Mouse (Mus musculus) neural tube, embryonic 12.5 days (tissue): ENCODE data around the gene Pnkd. TPM values are rescaled to one million over a fixed set of nuclear protein-coding genes. Genes with fewer than 3 reads are reported as not detected.
A peak's percentile ranks its signal among the peaks of the same experiment; 100 is the strongest.
"Not testable (repeated sequence)": the region's sequence is repeated elsewhere in the genome, so short reads cannot be mapped to it uniquely, and the experiment has no call there.

Experiments
- ATAC-seq: fragments of 200-750 bp; cut with Nextera tagmentation; 2 replicates; pipeline ENCODE4 v1.8.0; 2017; ENCODE audit warnings: low read depth, mild to moderate bottlenecking, moderate TSS enrichment, moderate library complexity; ENCODE audit not compliant: low FRiP score
- H3K27ac ChIP-seq: fragments of 300-500 bp; sonication (generic); 2 replicates; pipeline ENCODE4 v1.5.1; 2016
- H3K27me3 ChIP-seq: fragments of 300-500 bp; sonication (generic); replicated peaks from 2 replicates; pipeline ENCODE4 v1.6.1; 2016; ENCODE audit warnings: mild to moderate bottlenecking
- H3K36me3 ChIP-seq: fragments of 300-500 bp; sonication (generic); 2 replicates; pipeline ENCODE4 v1.6.1; 2016; ENCODE audit warnings: mild to moderate bottlenecking
- H3K4me1 ChIP-seq: fragments of 300-500 bp; sonication (generic); 2 replicates; pipeline ENCODE4 v1.6.1; 2016
- H3K4me2 ChIP-seq: fragments of 300-500 bp; sonication (generic); replicated peaks from 2 replicates; pipeline ENCODE4 v1.6.1; 2016; ENCODE audit warnings: mild to moderate bottlenecking
- H3K4me3 ChIP-seq: fragments of 300-500 bp; sonication (generic); 2 replicates; pipeline ENCODE4 v1.5.1; 2016
- H3K9ac ChIP-seq: fragments of 300-500 bp; sonication (generic); 2 replicates; pipeline ENCODE4 v1.6.1; 2016; ENCODE audit warnings: mild to moderate bottlenecking
- H3K9me3 ChIP-seq: fragments of 300-500 bp; sonication (generic); 2 replicates; pipeline ENCODE4 v1.6.1; 2016; ENCODE audit warnings: mild to moderate bottlenecking
- WGBS: fragments of 180-500 bp; shearing (Covaris S2); methylation state at CpG from one replicate; pipeline ENCODE4 v1.1.7; 2016; 5-methylcytosine and 5-hydroxymethylcytosine counted together
- polyA plus RNA-seq: library from polyadenylated mRNA; unstranded; fragments of >200 nt; fragmentation: Nextera tagmentation; extraction: Ambion mirVana; gene quantifications from 2 replicates; pipeline ENCODE4 v1.2.1, GENCODE M21; 2016

Pnkd gene
- polyA plus RNA-seq, 1 experiment from 2014 or later: 104 TPM

DNA sequence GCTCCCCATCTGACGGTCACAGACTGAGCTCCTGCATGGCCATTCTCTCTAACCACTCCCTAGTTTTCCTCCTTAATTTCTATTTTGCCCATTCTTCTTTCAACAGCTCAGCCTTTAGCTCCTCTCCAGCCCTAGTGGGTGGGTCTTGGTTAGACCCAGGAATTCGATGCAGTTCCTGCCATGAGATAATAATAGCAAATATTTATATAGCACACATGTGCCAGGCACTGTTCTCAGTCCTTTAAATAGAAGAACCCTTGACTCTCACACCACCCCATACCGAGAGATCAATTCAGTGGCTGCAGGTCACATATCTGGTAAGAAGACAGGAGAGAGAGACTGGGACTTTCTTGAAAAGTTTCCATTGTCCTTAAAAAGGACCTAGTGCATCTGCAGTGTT lies 36.7 kb downstream of the Pnkd start:
- no peak overlapping the region for H3K9ac ChIP-seq
- no peak overlapping the region for H3K27ac ChIP-seq
- no peaks in the 10 kb centered on the region for H3K9me3 ChIP-seq
- 88% methylated on average over 3 of the region's 3 CpGs for WGBS
- no peak overlapping the region for H3K4me2 ChIP-seq
- H3K27me3 ChIP-seq: no peaks in the 10 kb centered on the region
- no peak overlapping the region for H3K4me3 ChIP-seq
- no peak for ATAC-seq
- H3K4me1 ChIP-seq: peaks cover 5% of the 10 kb centered on the region; the same call in 1 of the 2 replicates
- H3K36me3 ChIP-seq: no peaks in the 10 kb centered on the region

DNA sequence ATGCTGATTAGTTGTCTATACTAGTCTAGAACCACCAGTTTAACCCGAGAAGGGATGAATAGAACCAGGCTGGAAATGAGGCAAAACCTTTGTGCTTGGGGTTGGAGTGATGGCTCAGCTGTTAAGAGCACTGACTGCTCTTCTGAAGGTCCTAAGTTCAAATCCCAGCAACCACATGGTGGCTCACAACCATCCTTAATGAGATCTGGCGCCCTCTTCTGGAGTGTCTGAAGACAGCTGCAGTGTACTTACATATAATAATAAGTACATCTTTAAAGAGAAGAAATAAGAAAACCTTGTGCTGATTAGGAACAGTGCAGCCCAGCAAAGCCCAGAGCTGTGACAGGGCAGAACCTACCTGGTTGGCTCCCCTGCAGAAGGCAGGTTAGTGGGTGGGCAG lies 42.2 kb downstream of the Pnkd start:
- H3K4me2 ChIP-seq, H3K9ac ChIP-seq, H3K4me3 ChIP-seq, H3K36me3 ChIP-seq, H3K9me3 ChIP-seq, ATAC-seq, H3K4me1 ChIP-seq, H3K27me3 ChIP-seq, H3K27ac ChIP-seq: not testable (repeated sequence)
- WGBS: 81% methylated on average over 2 of the region's 2 CpGs

DNA sequence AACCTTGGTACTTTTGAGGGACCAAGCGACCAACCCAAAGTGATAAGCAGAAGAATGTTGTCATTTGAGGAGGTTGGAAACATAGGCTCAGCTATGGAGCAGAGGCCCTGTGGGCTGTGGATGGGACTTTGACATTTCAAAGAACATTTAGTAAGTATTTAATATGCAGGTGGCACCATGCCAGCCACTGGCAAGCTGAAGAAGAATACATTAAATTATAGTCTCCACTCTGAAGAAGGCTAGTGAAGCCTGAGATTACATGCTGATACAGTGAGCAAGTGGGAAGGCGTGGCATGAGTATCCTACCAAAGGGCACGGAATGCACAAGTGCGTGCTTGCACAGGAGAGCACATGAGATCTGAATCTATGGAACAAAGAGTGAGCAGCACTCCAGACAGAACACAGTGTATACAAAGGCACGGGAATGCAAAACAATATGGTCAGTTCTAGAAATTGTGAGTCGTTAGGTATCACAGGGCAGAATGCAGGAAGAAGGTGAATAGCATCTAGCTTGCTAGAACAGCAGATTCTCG lies 45.2 kb downstream of the Pnkd start:
- H3K4me1 ChIP-seq: peaks cover 7% of the 10 kb centered on the region
- 85% methylated on average over 7 of the region's 7 CpGs for WGBS
- no peaks in the 10 kb centered on the region for H3K9me3 ChIP-seq
- 0 out of 2 replicates have a peak, but pooled peaks cover 5% of the 10 kb centered on the region for H3K36me3 ChIP-seq
- no peak overlapping the region for H3K4me3 ChIP-seq
- H3K4me2 ChIP-seq: no peak overlapping the region
- no peak overlapping the region for H3K9ac ChIP-seq
- H3K27me3 ChIP-seq: no peaks in the 10 kb centered on the region
- no peak overlapping the region for H3K27ac ChIP-seq
- ATAC-seq: no peak

DNA sequence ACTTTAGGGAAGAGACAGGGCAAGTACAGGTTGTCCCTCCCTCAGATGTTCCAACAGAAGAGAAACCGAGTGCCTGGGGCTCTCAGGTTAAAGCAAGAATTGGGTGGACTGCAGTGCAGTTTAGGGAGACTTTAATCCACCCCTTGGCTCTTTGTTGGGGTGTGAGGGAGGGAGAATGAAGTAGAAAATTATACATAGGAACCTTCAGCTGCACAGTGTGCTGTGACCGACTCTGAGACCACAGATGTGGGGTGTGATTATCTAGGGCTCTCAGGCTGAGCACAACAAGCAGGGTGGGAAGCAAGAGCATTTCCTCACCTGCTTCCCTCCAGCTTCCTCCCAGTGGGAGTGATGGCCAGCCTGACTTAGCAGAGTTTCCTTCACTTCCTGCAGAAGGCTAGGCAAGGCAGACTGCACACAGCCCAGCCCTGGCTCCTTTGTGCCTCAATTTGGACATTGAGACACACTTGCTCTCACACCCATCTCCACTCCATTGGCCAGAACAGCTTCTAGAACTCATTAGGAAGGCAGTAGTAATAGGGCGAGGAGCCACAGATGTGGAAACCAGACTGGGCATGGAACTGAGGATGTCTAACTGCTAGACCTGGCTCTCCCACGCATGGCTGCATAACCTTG lies 46.4 kb downstream of the Pnkd start:
- Histone ChIP-seq H3K36me3 (0 out of 2 replicates have a peak, but pooled peaks cover 5% of the 10 kb centered on the region), H3K27me3 (no peaks in the 10 kb centered on the region), H3K9me3 (no peaks in the 10 kb centered on the region), H3K9ac (no peak overlapping the region), H3K4me2 (no peak overlapping the region), H3K4me1 (peaks cover 7% of the 10 kb centered on the region), H3K27ac (no peak overlapping the region), H3K4me3 (no peak overlapping the region)
- no peak for ATAC-seq
- WGBS: 88% methylated on average over 4 of the region's 4 CpGs

DNA sequence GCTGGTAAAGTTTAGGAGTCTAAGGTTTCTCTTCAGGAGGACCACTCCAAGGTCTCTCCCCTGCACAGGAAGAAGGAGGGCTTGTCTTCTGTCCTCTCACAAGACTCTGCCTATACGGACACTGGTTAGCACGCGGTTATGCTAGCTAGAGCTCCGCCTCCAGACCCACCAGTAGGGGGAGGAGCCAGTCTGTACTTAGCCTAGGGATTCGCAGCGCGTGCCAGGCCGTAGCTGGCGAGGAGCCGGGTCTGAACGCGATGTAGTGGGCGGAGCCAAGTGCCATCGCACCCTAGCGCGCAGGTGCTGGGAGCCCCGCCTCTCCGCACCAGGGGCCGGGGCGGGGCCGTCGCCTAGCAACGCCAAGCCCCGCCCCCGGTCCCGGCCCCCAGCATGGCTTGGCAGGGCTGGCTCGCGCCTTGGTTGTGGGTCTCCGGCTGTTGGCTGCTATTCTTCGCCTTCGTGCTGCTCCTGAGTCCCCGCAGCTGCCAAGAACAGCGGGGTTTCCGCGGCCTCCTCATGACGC lies 47.6 kb downstream of the Pnkd start:
- WGBS: 0% methylated on average over 36 of the region's 36 CpGs
- peaks cover 7% of the 10 kb centered on the region for H3K4me1 ChIP-seq
- no peaks in the 10 kb centered on the region for H3K27me3 ChIP-seq
- H3K4me3 ChIP-seq: peak overlapping the region; percentile 44
- no peaks in the 10 kb centered on the region for H3K9me3 ChIP-seq
- H3K36me3 ChIP-seq: 0 out of 2 replicates have a peak, but pooled peaks cover 5% of the 10 kb centered on the region
- peak overlapping the region; percentile 63 for H3K27ac ChIP-seq
- peak overlapping the region; percentile 76 for H3K4me2 ChIP-seq
- ATAC-seq: peak; percentile 97
- H3K9ac ChIP-seq: peak overlapping the region; percentile 62

DNA sequence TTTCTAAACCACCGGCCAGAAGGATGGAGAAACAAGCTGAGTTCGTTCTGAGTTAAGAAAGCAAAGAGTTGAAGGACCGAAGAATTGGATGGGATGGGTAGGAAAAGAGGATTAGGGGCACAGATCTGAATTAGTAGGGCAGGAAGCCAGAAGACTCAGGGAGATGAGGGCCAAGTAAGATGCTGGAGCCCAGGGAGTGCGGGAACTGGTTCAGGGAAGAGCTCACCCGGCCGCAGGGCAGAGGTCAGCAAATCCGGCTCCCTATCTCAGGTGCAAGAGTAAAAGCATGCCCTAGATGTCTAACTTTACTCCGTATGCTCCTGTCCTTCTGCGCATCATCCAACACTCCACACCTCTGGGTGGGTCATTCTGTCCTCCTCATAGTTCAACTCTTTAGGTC lies 48.2 kb downstream of the Pnkd start:
- peak overlapping the region; percentile 44 for H3K4me3 ChIP-seq
- WGBS: 4% methylated on average over 9 of the region's 9 CpGs
- H3K9ac ChIP-seq: peak overlapping the region; percentile 62
- ATAC-seq: no peak; the same call in 1 of the 2 replicates
- H3K27ac ChIP-seq: peak overlapping the region; percentile 63
- H3K9me3 ChIP-seq: no peaks in the 10 kb centered on the region
- no peaks in the 10 kb centered on the region for H3K27me3 ChIP-seq
- peaks cover 7% of the 10 kb centered on the region for H3K4me1 ChIP-seq
- H3K4me2 ChIP-seq: peak overlapping the region; percentile 76
- 0 out of 2 replicates have a peak, but pooled peaks cover under 1% of the 10 kb centered on the region for H3K36me3 ChIP-seq

DNA sequence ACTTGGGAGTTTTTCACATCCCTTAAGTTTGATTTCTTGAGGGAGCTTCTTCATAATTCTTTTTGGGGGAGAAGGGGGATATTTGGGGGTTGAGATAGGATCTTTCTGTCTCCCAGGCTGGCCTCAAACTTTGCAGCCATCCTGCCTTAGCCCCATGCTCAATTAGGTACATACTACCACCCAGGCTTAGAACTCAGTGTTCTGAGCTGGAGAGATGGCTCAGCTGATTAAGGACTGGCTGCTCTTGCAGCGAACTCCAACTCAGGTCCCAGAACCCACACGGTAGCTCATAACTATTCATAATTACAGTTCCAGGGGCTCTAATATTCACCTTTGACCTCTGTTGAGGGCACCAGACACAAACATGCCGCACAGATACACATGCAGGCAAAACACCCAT lies 49.9 kb downstream of the Pnkd start:
- no peak for ATAC-seq
- Histone ChIP-seq H3K27ac (no peak overlapping the region), H3K27me3 (no peaks in the 10 kb centered on the region), H3K9me3 (no peaks in the 10 kb centered on the region), H3K4me2 (no peak overlapping the region), H3K36me3 (no peaks in the 10 kb centered on the region), H3K4me3 (no peak overlapping the region), H3K4me1 (peaks cover 12% of the 10 kb centered on the region), H3K9ac (no peak overlapping the region)
- 87% methylated on average over 3 of the region's 3 CpGs for WGBS

DNA sequence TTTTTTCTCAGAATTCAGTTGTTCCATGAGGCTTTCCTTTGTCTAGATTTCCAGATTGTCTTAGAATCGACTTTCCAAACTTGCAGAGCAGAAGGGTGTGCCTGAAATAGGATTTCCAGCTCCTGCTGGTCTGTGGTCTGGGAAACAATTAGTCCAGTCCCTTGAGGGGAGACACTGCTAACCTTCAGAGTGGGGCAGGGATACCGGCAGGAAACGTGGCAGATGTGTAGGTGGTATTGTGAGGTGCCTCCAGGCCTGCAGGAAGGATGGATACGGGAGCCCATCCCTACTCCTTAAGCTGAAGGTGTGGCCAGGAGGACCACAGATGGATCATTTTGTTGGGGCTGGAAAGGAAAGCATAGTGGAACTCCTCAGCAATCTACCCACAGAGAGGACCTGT lies 50.3 kb downstream of the Pnkd start:
- peaks cover 12% of the 10 kb centered on the region for H3K4me1 ChIP-seq
- 80% methylated on average over 4 of the region's 4 CpGs for WGBS
- no peaks in the 10 kb centered on the region for H3K9me3 ChIP-seq
- H3K9ac ChIP-seq: no peak overlapping the region
- no peak overlapping the region for H3K4me2 ChIP-seq
- no peak overlapping the region for H3K4me3 ChIP-seq
- no peaks in the 10 kb centered on the region for H3K36me3 ChIP-seq
- H3K27ac ChIP-seq: no peak overlapping the region
- no peaks in the 10 kb centered on the region for H3K27me3 ChIP-seq
- no peak for ATAC-seq

DNA sequence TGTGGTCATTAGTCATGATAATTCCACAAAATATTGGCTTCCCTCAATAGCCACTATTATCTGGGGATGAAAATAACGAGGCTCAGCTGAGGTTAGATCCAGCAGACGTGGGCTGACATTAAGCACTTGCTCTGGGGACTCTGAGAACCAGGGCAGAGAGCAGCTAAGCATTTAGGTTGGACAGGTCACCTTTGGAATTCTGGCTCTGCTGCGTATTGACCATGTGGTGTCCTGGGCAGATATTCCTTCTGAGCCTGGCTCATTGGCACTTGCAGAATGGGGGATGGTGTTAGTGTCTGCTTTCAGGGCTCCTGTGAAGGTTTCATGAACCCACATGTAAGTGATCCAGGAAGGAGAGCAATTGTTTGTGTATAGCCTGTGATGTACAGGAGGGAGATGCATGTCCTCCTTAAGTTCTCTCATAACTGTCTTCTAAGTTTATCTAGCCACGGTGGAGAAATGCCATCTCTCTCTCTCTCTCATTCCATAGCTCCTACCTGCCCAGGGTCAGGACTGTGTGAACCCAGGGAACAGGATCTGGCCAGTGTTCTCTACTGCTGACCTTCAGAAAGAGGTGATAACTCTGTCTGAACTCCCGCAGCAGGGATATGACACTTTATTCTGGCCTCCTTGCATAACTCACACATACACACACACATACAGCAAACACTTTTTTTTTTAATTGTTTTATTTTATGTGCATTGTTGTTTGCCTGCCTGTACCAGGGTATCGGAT lies 50.9 kb downstream of the Pnkd start:
- 85% methylated on average over 6 of the region's 6 CpGs for WGBS
- no peak for ATAC-seq

DNA sequence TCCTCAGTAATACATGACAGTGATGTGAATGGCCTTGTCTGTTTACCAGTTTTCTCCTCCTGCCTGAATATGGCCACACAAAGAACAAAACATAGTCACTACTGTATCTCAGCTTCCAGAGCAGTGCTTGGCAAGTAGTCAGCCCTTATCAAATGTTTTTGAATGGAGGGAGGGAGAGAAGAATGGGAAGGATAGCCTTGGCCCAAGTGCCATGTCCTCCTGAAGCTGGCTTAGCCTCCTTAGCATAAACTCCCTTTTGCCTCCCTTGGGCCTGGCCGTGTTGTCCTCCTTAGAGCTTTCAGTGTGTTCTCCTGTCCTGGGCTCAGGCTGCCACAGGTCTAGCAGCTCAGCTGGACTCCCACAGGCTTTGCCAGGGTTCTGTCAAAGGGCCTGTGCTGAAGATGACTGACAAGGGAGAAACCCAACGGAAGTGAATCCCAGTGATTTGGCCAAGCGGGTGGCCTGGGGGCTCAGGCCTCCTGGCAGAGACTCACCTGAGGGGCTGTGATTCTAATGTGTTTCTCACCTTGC lies 52.6 kb downstream of the Pnkd start:
- no peak overlapping the region for H3K4me3 ChIP-seq
- ATAC-seq: no peak
- H3K36me3 ChIP-seq: no peaks in the 10 kb centered on the region
- H3K9me3 ChIP-seq: no peaks in the 10 kb centered on the region
- no peak overlapping the region for H3K9ac ChIP-seq
- no peaks in the 10 kb centered on the region for H3K27me3 ChIP-seq
- peaks cover 12% of the 10 kb centered on the region for H3K4me1 ChIP-seq
- H3K27ac ChIP-seq: no peak overlapping the region
- H3K4me2 ChIP-seq: no peak overlapping the region
- 85% methylated on average over 3 of the region's 3 CpGs for WGBS

More for the DNA sequence above, 50.9 kb downstream of the Pnkd start:
- Histone ChIP-seq H3K27me3 (no peaks in the 10 kb centered on the region), H3K4me1 (peaks cover 12% of the 10 kb centered on the region), H3K4me3 (no peak overlapping the region), H3K9ac (no peak overlapping the region), H3K27ac (no peak overlapping the region), H3K4me2 (no peak overlapping the region), H3K9me3 (no peaks in the 10 kb centered on the region), H3K36me3 (no peaks in the 10 kb centered on the region)

DNA sequence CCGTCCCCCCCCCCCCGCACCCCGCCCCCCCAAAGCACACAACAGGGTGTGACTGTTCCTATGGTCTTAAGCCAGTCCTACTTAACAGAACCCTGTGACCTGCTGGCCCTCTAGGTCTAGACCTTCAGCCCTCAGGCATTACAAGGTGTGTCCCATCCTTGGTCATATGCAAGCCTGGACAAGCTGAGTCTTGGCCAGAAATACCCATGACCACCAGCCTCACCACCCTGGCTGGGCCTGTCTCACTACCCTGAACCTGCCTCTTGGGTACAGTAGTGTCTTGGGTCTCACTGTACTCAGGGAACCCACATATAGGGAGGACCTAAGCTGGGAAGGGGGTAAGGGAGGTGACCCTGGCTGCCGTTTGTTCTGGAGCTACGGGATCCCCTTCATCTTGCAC lies 53.3 kb downstream of the Pnkd start:
- Histone ChIP-seq H3K4me1 (peaks cover 13% of the 10 kb centered on the region), H3K9ac (no peak overlapping the region), H3K27me3 (no peaks in the 10 kb centered on the region), H3K27ac (no peak overlapping the region), H3K36me3 (no peaks in the 10 kb centered on the region), H3K4me3 (no peak overlapping the region), H3K9me3 (no peaks in the 10 kb centered on the region), H3K4me2 (no peak overlapping the region)
- ATAC-seq: no peak
- WGBS: 91% methylated on average over 5 of the region's 5 CpGs

DNA sequence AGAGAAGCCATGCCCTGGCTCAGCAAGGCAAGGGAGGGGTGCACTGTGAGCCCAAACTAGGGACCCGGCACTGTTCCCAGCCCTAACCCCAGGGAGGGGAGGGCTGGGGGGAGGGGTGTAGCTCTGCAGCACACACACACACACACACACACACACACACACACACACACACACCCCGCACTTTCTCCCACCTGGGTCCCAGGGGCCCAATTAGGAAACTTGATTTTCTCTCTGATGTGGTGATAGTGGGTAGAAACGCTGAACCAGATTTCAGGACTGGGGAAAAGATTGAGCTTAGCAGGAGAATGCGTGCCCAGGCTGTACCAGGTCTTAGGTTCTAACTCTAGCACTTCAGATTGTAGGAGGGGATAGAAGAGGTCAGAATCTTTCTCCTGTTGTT lies 53.9 kb downstream of the Pnkd start:
- WGBS: 92% methylated on average over 3 of the region's 4 CpGs
- H3K27ac ChIP-seq: no peak overlapping the region
- H3K36me3 ChIP-seq: no peaks in the 10 kb centered on the region
- H3K4me3 ChIP-seq: no peak overlapping the region
- no peak overlapping the region for H3K4me2 ChIP-seq
- peaks cover 11% of the 10 kb centered on the region; the same call in 1 of the 2 replicates for H3K4me1 ChIP-seq
- ATAC-seq: no peak
- H3K9ac ChIP-seq: no peak overlapping the region
- no peaks in the 10 kb centered on the region for H3K9me3 ChIP-seq
- H3K27me3 ChIP-seq: no peaks in the 10 kb centered on the region
